33 mouse cellular contexts compared by ENCODE assay signal in the genomic region with DNA sequence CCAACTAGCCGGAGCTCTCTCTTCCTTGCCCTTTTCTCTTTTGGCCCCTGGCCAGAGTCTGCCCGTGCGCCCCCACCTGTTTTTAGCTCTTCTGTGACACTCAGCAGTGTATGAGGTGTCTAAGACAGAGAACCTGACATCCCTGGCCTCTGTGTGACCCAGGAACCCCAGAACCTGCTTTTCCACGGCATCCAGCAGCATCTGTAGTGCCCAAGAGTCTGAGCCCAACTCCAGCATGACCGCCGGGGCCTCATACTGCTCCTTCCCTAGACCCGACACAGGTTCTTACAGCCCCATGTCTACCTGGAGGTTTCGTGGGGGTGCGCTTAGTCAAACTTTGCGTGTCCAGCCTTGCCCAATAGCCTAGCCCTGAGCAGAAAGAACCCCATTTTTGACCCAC.
"Had no signal": no experiment of that assay in that cellular context is flagged by ENCODE, and none has a peak within 500 bp of the region (broad histone marks: within the 10 kb centered on the region; RNA-seq: fewer than 3 reads in every experiment).

No protein-coding gene starts in this region.

- H3K27ac ChIP-seq: heart, embryonic 13.5 days; heart, embryonic 15.5 days; hindbrain, embryonic 10.5 days; hindbrain, embryonic 12.5 days; hindbrain, embryonic 13.5 days; hindbrain, embryonic 14.5 days; hindbrain, embryonic 15.5 days; hindbrain, postnatal 0 days; intestine, embryonic 15.5 days; kidney, embryonic 15.5 days; kidney, postnatal 0 days; layer of hippocampus, adult 2 months; left cerebral cortex, adult 2 months had no signal

- DNase-seq: heart, postnatal 10 days; heart, postnatal 14 days; heart, postnatal 4 days; kidney, adult 11 months; kidney, adult 18-20 months; kidney, adult 2 months; kidney, adult 8-10 months; kidney, adult 9 months; kidney, postnatal 10 days; kidney, postnatal 14 days; kidney, postnatal 25 days; kidney, postnatal 36 days; layer of hippocampus, adult 9-11 months; layer of hippocampus, postnatal 36 days had no signal

- H3K36me3 ChIP-seq: heart, embryonic 12.5 days; heart, embryonic 13.5 days; heart, embryonic 15.5 days; hindbrain, embryonic 10.5 days; hindbrain, embryonic 12.5 days; hindbrain, embryonic 13.5 days; hindbrain, embryonic 15.5 days; intestine, embryonic 15.5 days; kidney, embryonic 15.5 days had no signal

- H3K4me2 ChIP-seq: heart, embryonic 11.5 days; heart, embryonic 12.5 days; heart, embryonic 13.5 days; heart, embryonic 15.5 days; hindbrain, embryonic 12.5 days; hindbrain, embryonic 13.5 days; hindbrain, embryonic 14.5 days; hindbrain, embryonic 15.5 days; intestine, embryonic 15.5 days; kidney, embryonic 15.5 days had no signal

- H3K9me3 ChIP-seq: heart, embryonic 15.5 days; hindbrain, embryonic 10.5 days; hindbrain, embryonic 12.5 days; hindbrain, embryonic 13.5 days; hindbrain, embryonic 15.5 days; intestine, embryonic 15.5 days; kidney, embryonic 15.5 days had no signal

- ATAC-seq: hindbrain, embryonic 16.5 days; hindbrain, postnatal 0 days; inflammation-experienced regulatory T-cells, adult 6 months; intestine, embryonic 15.5 days; intestine, embryonic 16.5 days; intestine, postnatal 0 days had no signal

- H3K27me3 ChIP-seq: heart, embryonic 12.5 days; heart, embryonic 13.5 days; heart, embryonic 15.5 days; hindbrain, embryonic 12.5 days; hindbrain, embryonic 13.5 days; hindbrain, embryonic 15.5 days; intestine, embryonic 15.5 days; kidney, embryonic 15.5 days had no signal

- H3K4me1 ChIP-seq: heart, embryonic 12.5 days; heart, embryonic 13.5 days; heart, embryonic 15.5 days; hindbrain, embryonic 10.5 days; hindbrain, embryonic 12.5 days; hindbrain, embryonic 13.5 days; hindbrain, embryonic 15.5 days; intestine, embryonic 15.5 days; kidney, embryonic 15.5 days had no signal

- H3K9ac ChIP-seq: heart, embryonic 12.5 days; heart, embryonic 13.5 days; heart, embryonic 15.5 days; hindbrain, embryonic 12.5 days; hindbrain, embryonic 13.5 days; hindbrain, embryonic 14.5 days; hindbrain, embryonic 15.5 days; intestine, embryonic 15.5 days; kidney, embryonic 15.5 days had no signal

- H3K4me3 ChIP-seq: heart, embryonic 12.5 days; heart, embryonic 13.5 days; heart, embryonic 15.5 days; hindbrain, embryonic 10.5 days; hindbrain, embryonic 12.5 days; hindbrain, embryonic 13.5 days; hindbrain, embryonic 15.5 days; intestine, embryonic 15.5 days; kidney, embryonic 15.5 days; layer of hippocampus, adult 2 months; left cerebral cortex, adult 2 months had no signal
